Mouse (Mus musculus): ENCODE measurements around the gene Hoxa9. TPM values are rescaled to one million over a fixed set of nuclear protein-coding genes. Genes with fewer than 3 reads are reported as not detected.

The Hoxa9 gene
- total and polyA plus RNA-seq, 3 experiments: 0.04 TPM; not detected in 2

GRCm38 (mm10) chr6:52178918-52179665 lies 51.8 kb downstream of the Hoxa9 start:
- DNase-seq: no peak
- Histone ChIP-seq H3K79me2 (replicated peaks; ENCODE audit: control insufficient read depth, insufficient read depth, low read length) (no peaks in the 10 kb centered on the region), H3K4me3 (no peak overlapping the region), H3K4me1 (ENCODE audit: control insufficient read depth, insufficient read depth, low read length) (no peaks in the 10 kb centered on the region), H3K27ac (peak overlapping the region; percentile 26), H3K36me3 (ENCODE audit: control insufficient read depth, insufficient read depth, low read length) (no peaks in the 10 kb centered on the region), H3K27me3 (ENCODE audit: control insufficient read depth, insufficient read depth, low read length) (peaks cover 12% of the 10 kb centered on the region), H3K9ac (ENCODE audit: low read depth, low read length) (no peak overlapping the region)
- no peak for TF ChIP-seq EP300 (IDR thresholded peaks at IDR 0.05; ENCODE audit: insufficient read depth, low read depth, low read length)
- no peak for TF ChIP-seq CTCF (IDR thresholded peaks at IDR 0.05)
- TF ChIP-seq POLR2A (IDR thresholded peaks at IDR 0.05; ENCODE audit: insufficient read depth, low read depth, low read length): no peak
- 13% methylated on average over 4 of the region's 4 CpGs for WGBS
- intact Hi-C loops (cut with DNase I): no loop called here

- intact Hi-C loops (cut with DNase I): no loop called here
- no peak overlapping the region for H3K9ac ChIP-seq (ENCODE audit: low read depth, low read length)
Measured at GRCm38 (mm10) chr6:52177806-52178205, 53.1 kb downstream of the Hoxa9 start.

GRCm38 (mm10) chr6:52177061-52177735 lies 53.7 kb downstream of the Hoxa9 start, which contains the start of gene 5730596B20Rik:
Gene 5730596B20Rik, plus strand, starts transcription at chr6:52177498.
- TF ChIP-seq CTCF (IDR thresholded peaks at IDR 0.05) (no peak), POLR2A (IDR thresholded peaks at IDR 0.05; ENCODE audit: insufficient read depth, low read depth, low read length) (no peak)
- no peak for DNase-seq
- H3K36me3 ChIP-seq (ENCODE audit: control insufficient read depth, insufficient read depth, low read length): no peaks in the 10 kb centered on the region
- H3K4me3 ChIP-seq: no peak within 1 kb of the TSS; the same call in 1 of the 2 replicates
- H3K27me3 ChIP-seq (ENCODE audit: control insufficient read depth, insufficient read depth, low read length): peaks cover 13% of the 10 kb centered on the region
- WGBS: 5% methylated on average over 36 of the region's 36 CpGs
- intact Hi-C loops (cut with DNase I): no loop called here
- H3K9ac ChIP-seq (ENCODE audit: low read depth, low read length): no peak within 1 kb of the TSS
- H3K79me2 ChIP-seq (replicated peaks; ENCODE audit: control insufficient read depth, insufficient read depth, low read length): no peaks in the 10 kb centered on the region
- H3K27ac ChIP-seq: peak within 1 kb of the TSS; percentile 48
- H3K4me1 ChIP-seq (ENCODE audit: control insufficient read depth, insufficient read depth, low read length): no peaks in the 10 kb centered on the region

More at GRCm38 (mm10) chr6:52177806-52178205, 53.1 kb downstream of the Hoxa9 start:
- no peak for DNase-seq
- Histone ChIP-seq H3K36me3 (ENCODE audit: control insufficient read depth, insufficient read depth, low read length) (no peaks in the 10 kb centered on the region), H3K79me2 (replicated peaks; ENCODE audit: control insufficient read depth, insufficient read depth, low read length) (no peaks in the 10 kb centered on the region), H3K27ac (no peak overlapping the region; the same call in 1 of the 2 replicates), H3K4me3 (no peak overlapping the region), H3K4me1 (ENCODE audit: control insufficient read depth, insufficient read depth, low read length) (no peaks in the 10 kb centered on the region), H3K27me3 (ENCODE audit: control insufficient read depth, insufficient read depth, low read length) (peaks cover 10% of the 10 kb centered on the region)
- TF ChIP-seq CTCF (IDR thresholded peaks at IDR 0.05) (no peak), POLR2A (IDR thresholded peaks at IDR 0.05; ENCODE audit: insufficient read depth, low read depth, low read length) (no peak), EP300 (IDR thresholded peaks at IDR 0.05; ENCODE audit: insufficient read depth, low read depth, low read length) (no peak)
- 9% methylated on average over 9 of the region's 9 CpGs for WGBS

- Histone ChIP-seq H3K4me3 (peak overlapping the region; percentile 34; the same call in 1 of the 2 replicates), H3K27ac (peak overlapping the region; percentile 48), H3K27me3 (ENCODE audit: control insufficient read depth, insufficient read depth, low read length) (peaks cover 13% of the 10 kb centered on the region), H3K4me1 (ENCODE audit: control insufficient read depth, insufficient read depth, low read length) (no peaks in the 10 kb centered on the region), H3K36me3 (ENCODE audit: control insufficient read depth, insufficient read depth, low read length) (no peaks in the 10 kb centered on the region), H3K79me2 (replicated peaks; ENCODE audit: control insufficient read depth, insufficient read depth, low read length) (no peaks in the 10 kb centered on the region), H3K9ac (ENCODE audit: low read depth, low read length) (no peak overlapping the region)
- intact Hi-C loops (cut with DNase I): no loop called here
- WGBS: 7% methylated on average over 6 of the region's 6 CpGs
- DNase-seq: no peak
- TF ChIP-seq POLR2A (IDR thresholded peaks at IDR 0.05; ENCODE audit: insufficient read depth, low read depth, low read length): no peak
- no peak for TF ChIP-seq CTCF (IDR thresholded peaks at IDR 0.05)
- TF ChIP-seq EP300 (IDR thresholded peaks at IDR 0.05; ENCODE audit: insufficient read depth, low read depth, low read length): no peak
Measured at GRCm38 (mm10) chr6:52176391-52176790, 54.5 kb downstream of the Hoxa9 start.

GRCm38 (mm10) chr6:52175864-52176263 lies 55.0 kb downstream of the Hoxa9 start:
- peak overlapping the region; percentile 38 for H3K27ac ChIP-seq
- no peak overlapping the region for H3K9ac ChIP-seq (ENCODE audit: low read depth, low read length)

More at GRCm38 (mm10) chr6:52175864-52176263, 55.0 kb downstream of the Hoxa9 start:
- H3K36me3 ChIP-seq (ENCODE audit: control insufficient read depth, insufficient read depth, low read length): no peaks in the 10 kb centered on the region
- no peaks in the 10 kb centered on the region for H3K4me1 ChIP-seq (ENCODE audit: control insufficient read depth, insufficient read depth, low read length)
- peak overlapping the region; percentile 34 for H3K4me3 ChIP-seq
- no peak for DNase-seq
- H3K27me3 ChIP-seq (ENCODE audit: control insufficient read depth, insufficient read depth, low read length): peaks cover 13% of the 10 kb centered on the region
- intact Hi-C loops (cut with DNase I): no loop called here
- H3K79me2 ChIP-seq (replicated peaks; ENCODE audit: control insufficient read depth, insufficient read depth, low read length): no peaks in the 10 kb centered on the region
- TF ChIP-seq POLR2A (IDR thresholded peaks at IDR 0.05; ENCODE audit: insufficient read depth, low read depth, low read length) (no peak), EP300 (IDR thresholded peaks at IDR 0.05; ENCODE audit: insufficient read depth, low read depth, low read length) (no peak), CTCF (IDR thresholded peaks at IDR 0.05) (no peak)
- WGBS: 8% methylated on average over 21 of the region's 35 CpGs

All from heart, adult 2 months (tissue).